Mouse (Mus musculus) T-helper 17 cell (primary cell): Measurements from ENCODE around the gene Supt20.

ENCODE experiments used
- in situ Hi-C, 2 experiments: fragments of 300-600 bp; cut with MboI, MseI; formaldehyde crosslinking; loops; 1 replicate in 1 of 2; 2 replicates in 1 of 2; pipeline ENCODE4 v1.15.1; 2025; ENCODE audit warnings: high pct_unique_total_duplicates in 2 of 2

Gene Supt20

GRCm38 (mm10) chr3:54693056-54693415 lies 429 bp downstream of the Supt20 start:
- in situ Hi-C loops = loop anchor here in 1 of 2 experiments (25.0 kb wide), 1 partner anchor 831 kb away; the partner anchor contains the start of gene Ufm1

- in situ Hi-C loops = loop anchor here (5.0 to 25.0 kb wide), 4 partner anchors 32 to 1913 kb away; partner anchors contain the start of genes Nhlrc3 (in 1 of the 2), Proser1 (in 1 of the 2) and Ufm1 (in 1 of the 2)
These were observed 7.2 kb downstream of the Supt20 start for GRCm38 (mm10) chr3:54699759-54700301.

GRCm38 (mm10) chr3:54704106-54704505 lies 11.5 kb downstream of the Supt20 start:
- in situ Hi-C loops = loop anchor here in 1 of 2 experiments (25.0 kb wide), 2 partner anchors 1242 to 1917 kb away; partner anchors contain the start of genes Nhlrc3 and Proser1

- in situ Hi-C loops = loop anchor here in 1 of 2 experiments (25.0 kb wide), 2 partner anchors 1247 to 1922 kb away; partner anchors contain the start of genes Nhlrc3 and Proser1
These were observed 16.4 kb downstream of the Supt20 start for GRCm38 (mm10) chr3:54708972-54709371.

- in situ Hi-C loops = loop anchor here in 1 of 2 experiments (25.0 kb wide), 2 partner anchors 1252 to 1927 kb away; partner anchors contain the start of genes Nhlrc3 and Proser1
These were observed 21.6 kb downstream of the Supt20 start, which contains the start of gene Gm21958 for GRCm38 (mm10) chr3:54714253-54714652. Gene Gm21958 (minus strand): TSS chr3:54714353.

- in situ Hi-C loops = loop anchor here in 1 of 2 experiments (25.0 kb wide), 2 partner anchors 1253 to 1928 kb away; partner anchors contain the start of genes Nhlrc3 and Proser1
These were observed 22.9 kb downstream of the Supt20 start for GRCm38 (mm10) chr3:54715461-54715860.

GRCm38 (mm10) chr3:54717348-54717747 lies 24.7 kb downstream of the Supt20 start:
- in situ Hi-C loops = loop anchor here in 1 of 2 experiments (25.0 kb wide), 2 partner anchors 1255 to 1930 kb away; partner anchors contain the start of genes Nhlrc3 and Proser1

- in situ Hi-C loops = loop anchor here in 1 of 2 experiments (25.0 kb wide), 2 partner anchors 1257 to 1932 kb away; partner anchors contain the start of genes Nhlrc3 and Proser1
These were observed 26.3 kb downstream of the Supt20 start for GRCm38 (mm10) chr3:54718947-54719346.

GRCm38 (mm10) chr3:54723741-54724500 lies 31.3 kb downstream of the Supt20 start:
- in situ Hi-C loops = loop anchor here (10.0 to 25.0 kb wide), 3 partner anchors 701 to 1937 kb away; partner anchors contain the start of genes Nhlrc3 (in 1 of the 2) and Proser1 (in 1 of the 2)

GRCm38 (mm10) chr3:54725344-54725743 lies 32.7 kb downstream of the Supt20 start:
- in situ Hi-C loops = loop anchor here (10.0 to 25.0 kb wide), 3 partner anchors 699 to 1263 kb away; partner anchors contain the start of genes Nhlrc3 (in 1 of the 2), Proser1 (in 1 of the 2) and Ufm1 (in 1 of the 2)

GRCm38 (mm10) chr3:54727588-54727987 lies 35.0 kb downstream of the Supt20 start:
- in situ Hi-C loops = loop anchor here (10.0 to 25.0 kb wide), 3 partner anchors 697 to 1265 kb away; partner anchors contain the start of genes Nhlrc3 (in 1 of the 2), Proser1 (in 1 of the 2) and Ufm1 (in 1 of the 2)

GRCm38 (mm10) chr3:54728100-54728499 lies 35.5 kb downstream of the Supt20 start:
- in situ Hi-C loops = loop anchor here (10.0 to 25.0 kb wide), 3 partner anchors 697 to 1266 kb away; partner anchors contain the start of genes Nhlrc3 (in 1 of the 2), Proser1 (in 1 of the 2) and Ufm1 (in 1 of the 2)

- in situ Hi-C loops = loop anchor here (5.0 to 25.0 kb wide), 3 partner anchors 34 to 1269 kb away; partner anchors contain the start of genes Nhlrc3 (in 1 of the 2), Proser1 (in 1 of the 2) and Ufm1 (in 1 of the 2)
These were observed 39.1 kb downstream of the Supt20 start for GRCm38 (mm10) chr3:54731626-54732150.

- in situ Hi-C loops = loop anchor here (5.0 to 25.0 kb wide), 3 partner anchors 35 to 1270 kb away; partner anchors contain the start of genes Nhlrc3 (in 1 of the 2), Proser1 (in 1 of the 2) and Ufm1 (in 1 of the 2)
These were observed 39.8 kb downstream of the Supt20 start for GRCm38 (mm10) chr3:54732371-54732770.

- in situ Hi-C loops = loop anchor here (5.0 to 25.0 kb wide), 3 partner anchors 37 to 1272 kb away; partner anchors contain the start of genes Nhlrc3 (in 1 of the 2), Proser1 (in 1 of the 2) and Ufm1 (in 1 of the 2)
These were observed 42.0 kb downstream of the Supt20 start for GRCm38 (mm10) chr3:54734411-54735246.

GRCm38 (mm10) chr3:54735247-54736046 lies 42.8 kb downstream of the Supt20 start, which contains the start of the genes Exosc8 and Alg5:
Gene Exosc8 (minus strand): TSS chr3:54735393.
Gene Alg5 (plus strand): TSS chr3:54735539.
- in situ Hi-C loops = loop anchor here (25.0 kb wide), 2 partner anchors 873 to 1273 kb away; partner anchors contain the start of genes Nhlrc3 (in 1 of the 2), Proser1 (in 1 of the 2) and Ufm1 (in 1 of the 2)

- in situ Hi-C loops = loop anchor here (25.0 kb wide), 2 partner anchors 874 to 1274 kb away; partner anchors contain the start of genes Nhlrc3 (in 1 of the 2), Proser1 (in 1 of the 2) and Ufm1 (in 1 of the 2)
These were observed 43.7 kb downstream of the Supt20 start for GRCm38 (mm10) chr3:54736101-54736927.
